9 mouse cellular contexts compared by ENCODE assay signal in the genomic region with DNA sequence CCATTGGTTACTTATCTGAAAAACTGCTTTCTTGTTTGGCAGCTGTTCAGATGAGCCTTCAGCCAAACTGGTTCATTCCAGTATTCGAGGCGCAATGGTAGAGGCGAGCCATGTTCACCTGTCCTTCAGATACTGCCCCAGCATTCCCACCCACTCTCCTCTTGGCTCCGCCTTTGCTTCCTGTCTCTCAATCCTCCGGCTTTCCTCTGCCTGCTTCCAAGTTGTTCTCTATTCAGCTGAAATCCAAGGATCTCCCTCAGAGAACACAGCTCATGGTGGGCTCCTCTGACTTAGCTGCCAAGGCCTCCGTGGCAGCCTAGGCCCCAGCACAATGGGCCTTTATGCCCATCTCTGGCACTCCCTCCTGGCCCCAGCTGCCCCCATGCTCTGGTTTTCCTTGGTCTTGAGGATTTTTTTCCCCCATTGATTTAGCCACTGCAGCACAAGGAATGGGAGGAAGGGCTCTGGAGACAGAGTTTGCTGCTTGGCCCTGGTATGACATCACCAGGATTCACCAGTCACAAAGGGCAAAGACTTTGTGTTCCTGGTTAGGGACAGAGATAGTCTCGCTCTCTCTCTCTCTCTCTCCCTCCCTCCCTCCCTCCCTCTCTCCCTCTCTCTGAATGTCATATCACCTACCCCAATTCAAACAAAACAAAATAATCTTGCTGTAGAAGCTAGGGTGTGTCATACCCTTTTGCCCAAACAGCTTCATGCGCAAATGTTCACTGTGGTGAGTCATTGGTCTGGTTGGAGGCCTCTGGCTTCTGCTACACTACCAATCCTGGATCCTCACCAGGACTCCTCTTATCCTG.
A peak's percentile ranks its signal among the peaks of the same experiment; 100 is the strongest.
DNase-seq lines count a peak whose midpoint lies in the region; ATAC-seq lines count a peak whose summit lies in the region.
"Had no signal": no experiment of that assay in that cellular context is flagged by ENCODE, and none has a peak within 500 bp of the region (broad histone marks: within the 10 kb centered on the region; RNA-seq: fewer than 3 reads in every experiment).

No protein-coding gene starts in this region.

- peaks cover 8% of the 10 kb centered on the region; the same call in 1 of the 2 replicates for H3K4me1 ChIP-seq in forebrain, embryonic 14.5 days (ENCODE audit: control insufficient read depth, insufficient read depth, low read length)
- 0 out of 2 replicates have a peak, but pooled peaks cover 2% of the 10 kb centered on the region for H3K4me1 ChIP-seq in forebrain, embryonic 12.5 days
- H3K4me1 ChIP-seq in neural tube, embryonic 15.5 days, result peaks cover 6% of the 10 kb centered on the region
- H3K4me1 ChIP-seq: liver, embryonic 15.5 days had no signal

- no peak overlapping the region for H3K4me2 ChIP-seq in forebrain, embryonic 14.5 days (ENCODE audit: low read length)
- H3K4me2 ChIP-seq in forebrain, embryonic 12.5 days, result no peak overlapping the region
- H3K4me2 ChIP-seq in neural tube, embryonic 15.5 days, result no peak overlapping the region
- H3K4me2 ChIP-seq: liver, embryonic 15.5 days had no signal

- 65% methylated on average over 8 of the region's 8 CpGs for WGBS in forebrain, embryonic 14.5 days
- whole genome bisulfite sequencing in forebrain, embryonic 12.5 days, result 83% methylated on average over 8 of the region's 8 CpGs
- WGBS in neural tube, embryonic 15.5 days, result 77% methylated on average over 8 of the region's 8 CpGs

- H3K9ac ChIP-seq in forebrain, embryonic 14.5 days (ENCODE audit: low read length), result no peak overlapping the region
- H3K9ac ChIP-seq in forebrain, embryonic 12.5 days, result no peak overlapping the region
- no peak overlapping the region for H3K9ac ChIP-seq in neural tube, embryonic 15.5 days (replicated peaks)
- H3K9ac ChIP-seq: liver, embryonic 15.5 days had no signal

- peak; percentile 65 for ATAC-seq in forebrain, embryonic 14.5 days
- ATAC-seq in forebrain, embryonic 12.5 days (ENCODE audit: low FRiP score), result no peak
- ATAC-seq in neural tube, embryonic 15.5 days (ENCODE audit: low FRiP score), result peak; percentile 82

- H3K4me3 ChIP-seq in forebrain, embryonic 14.5 days (ENCODE audit: low read depth, low read length), result no peak overlapping the region
- no peak overlapping the region for H3K4me3 ChIP-seq in forebrain, embryonic 12.5 days (replicated peaks)
- no peak overlapping the region for H3K4me3 ChIP-seq in neural tube, embryonic 15.5 days (replicated peaks)
- H3K4me3 ChIP-seq: liver, embryonic 15.5 days had no signal

- no peaks in the 10 kb centered on the region for H3K27me3 ChIP-seq in forebrain, embryonic 14.5 days (replicated peaks; ENCODE audit: control insufficient read depth, insufficient read depth, low read length)
- H3K27me3 ChIP-seq in forebrain, embryonic 12.5 days, result no peaks in the 10 kb centered on the region
- H3K27me3 ChIP-seq in neural tube, embryonic 15.5 days (replicated peaks), result no peaks in the 10 kb centered on the region
- H3K27me3 ChIP-seq: liver, embryonic 15.5 days had no signal

- H3K27ac ChIP-seq in forebrain, embryonic 14.5 days (ENCODE audit: low read depth, low read length), result peak overlapping the region; percentile 44; the same call in 1 of the 2 replicates
- no peak overlapping the region; the same call in 1 of the 2 replicates for H3K27ac ChIP-seq in forebrain, embryonic 12.5 days
- H3K27ac ChIP-seq in neural tube, embryonic 15.5 days (replicated peaks), result peak overlapping the region; percentile 52
- H3K27ac ChIP-seq: liver, embryonic 15.5 days had no signal

- no peaks in the 10 kb centered on the region for H3K36me3 ChIP-seq in forebrain, embryonic 14.5 days (ENCODE audit: control insufficient read depth, insufficient read depth, low read length)
- H3K36me3 ChIP-seq in forebrain, embryonic 12.5 days (replicated peaks), result no peaks in the 10 kb centered on the region
- no peaks in the 10 kb centered on the region for H3K36me3 ChIP-seq in neural tube, embryonic 15.5 days
- H3K36me3 ChIP-seq: liver, embryonic 15.5 days had no signal

- no peaks in the 10 kb centered on the region for H3K9me3 ChIP-seq in forebrain, embryonic 14.5 days (replicated peaks; ENCODE audit: control insufficient read depth, low read length)
- H3K9me3 ChIP-seq in forebrain, embryonic 12.5 days, result no peaks in the 10 kb centered on the region
- H3K9me3 ChIP-seq in neural tube, embryonic 15.5 days (replicated peaks), result no peaks in the 10 kb centered on the region
- H3K9me3 ChIP-seq: liver, embryonic 15.5 days had no signal

- peak; percentile 73 for DNase-seq in forebrain, embryonic 14.5 days (ENCODE audit: low spot score)
- peak; percentile 34 to 65 for DNase-seq in urinary bladder, adult 18-20 months (ENCODE audit: low spot score in 2 of 2)
- DNase-seq in urinary bladder, adult 2 months (ENCODE audit: low spot score), result no peak
- peak; percentile 17 for DNase-seq in kidney, postnatal 14 days
- DNase-seq in thymus, adult 18-20 months, result no peak
- no peak for DNase-seq in embryo, embryonic 9.5 days (ENCODE audit: extremely low spot score)

Comparison
In these comparisons a context has a peak if more than half of its experiments do, and no peak if none do; other contexts are left out.
1. DNase-seq: peak in forebrain, embryonic 14.5 days (single experiment), urinary bladder, adult 18-20 months (2 of 2) and kidney, postnatal 14 days (single experiment); none in urinary bladder, adult 2 months (single experiment), thymus, adult 18-20 months (0 of 2) and embryo, embryonic 9.5 days (single experiment).